Mouse (Mus musculus) CD4-positive helper T cell, adult 2 months (primary cell): ENCODE measurements around the gene Yju2.

Experiments
- DNase-seq: peaks from one replicate; pipeline ENCODE4 v3.0.0-alpha.2; 2012; ENCODE audit warnings: low read depth, missing footprints, low spot score

Gene Yju2

DNA sequence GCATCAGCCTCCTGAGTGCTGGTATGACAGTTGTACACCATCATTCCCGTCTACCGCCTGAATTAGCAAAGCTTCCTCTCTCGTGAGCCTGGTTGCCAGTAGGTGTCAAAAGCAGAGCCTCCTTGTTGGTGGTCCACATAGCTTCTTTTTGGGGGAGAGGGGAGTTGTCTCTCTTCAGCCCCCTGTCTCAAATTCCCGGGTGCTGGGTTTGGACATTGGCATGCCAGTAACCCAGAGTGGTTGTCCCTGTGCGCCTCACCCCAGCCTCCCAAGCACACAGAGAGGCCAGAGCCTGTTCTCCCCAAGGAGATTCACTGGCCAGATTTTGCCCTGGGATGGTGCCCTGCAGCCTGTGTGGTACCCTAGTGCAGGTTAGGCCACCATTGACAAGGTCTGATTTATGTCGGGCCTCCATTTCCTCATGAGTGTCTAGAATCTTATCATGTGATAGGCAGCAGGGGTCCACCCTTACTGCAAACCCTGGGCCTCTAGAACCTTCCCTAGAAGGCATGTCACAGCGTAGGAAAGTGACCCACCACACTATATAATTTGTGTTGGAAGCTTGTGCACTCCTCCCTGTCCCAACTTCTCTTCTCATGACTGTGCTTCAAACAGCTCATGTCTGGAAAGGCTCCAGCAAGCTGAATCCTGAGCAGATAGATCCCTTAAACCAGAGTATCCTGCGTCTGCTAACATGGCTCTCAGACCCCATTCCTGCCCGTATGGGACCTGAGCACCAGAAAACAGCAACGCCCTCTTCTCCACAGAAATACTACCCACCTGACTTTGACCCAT lies 1.2 kb downstream of the Yju2 start:
- no peak for DNase-seq

DNA sequence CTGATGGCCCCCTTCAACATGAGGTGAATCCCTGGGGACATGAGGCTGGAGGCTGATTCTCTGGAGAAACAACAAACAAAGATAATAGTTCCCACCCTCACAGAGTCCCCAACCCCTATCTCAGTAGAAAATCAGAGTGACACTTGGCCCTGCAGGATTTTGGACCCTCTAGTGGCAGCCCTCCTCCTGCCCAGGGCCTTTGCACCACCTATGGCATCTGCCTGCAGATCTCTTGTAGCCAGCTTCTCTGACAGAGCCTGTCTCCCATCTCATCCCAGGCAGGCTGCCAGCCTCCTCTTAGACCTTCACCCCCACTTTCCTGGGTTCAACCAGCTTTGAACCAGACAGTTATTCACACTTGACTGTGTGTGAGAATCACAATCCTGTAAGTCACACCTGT lies 1.9 kb downstream of the Yju2 start:
- DNase-seq, result no peak

DNA sequence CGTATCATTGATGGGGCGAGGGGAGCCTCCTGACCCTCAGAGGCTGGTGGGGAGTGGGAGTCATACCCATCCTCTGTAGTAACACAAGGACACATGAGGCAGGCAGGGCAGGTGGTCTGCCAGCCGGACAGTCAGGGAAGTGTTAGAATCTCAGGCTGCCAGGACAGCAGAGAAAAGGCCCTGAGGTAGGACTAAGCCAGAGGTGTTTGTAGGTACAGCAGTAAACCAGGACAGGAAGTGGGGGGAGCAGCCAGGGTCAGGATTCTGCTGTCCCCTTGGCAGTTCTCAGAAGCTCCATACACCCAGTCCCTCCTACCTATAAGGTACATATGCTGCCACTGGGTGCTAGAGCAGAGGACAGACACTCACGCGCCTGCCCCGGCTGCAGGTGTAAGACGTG lies 2.7 kb downstream of the Yju2 start:
- no peak for DNase-seq

- no peak for DNase-seq
Observed at GRCm38 (mm10) chr17:55963171-55963570, 4.3 kb downstream of the Yju2 start.

- no peak for DNase-seq
Observed at GRCm38 (mm10) chr17:55964496-55964895, 5.6 kb downstream of the Yju2 start.

DNA sequence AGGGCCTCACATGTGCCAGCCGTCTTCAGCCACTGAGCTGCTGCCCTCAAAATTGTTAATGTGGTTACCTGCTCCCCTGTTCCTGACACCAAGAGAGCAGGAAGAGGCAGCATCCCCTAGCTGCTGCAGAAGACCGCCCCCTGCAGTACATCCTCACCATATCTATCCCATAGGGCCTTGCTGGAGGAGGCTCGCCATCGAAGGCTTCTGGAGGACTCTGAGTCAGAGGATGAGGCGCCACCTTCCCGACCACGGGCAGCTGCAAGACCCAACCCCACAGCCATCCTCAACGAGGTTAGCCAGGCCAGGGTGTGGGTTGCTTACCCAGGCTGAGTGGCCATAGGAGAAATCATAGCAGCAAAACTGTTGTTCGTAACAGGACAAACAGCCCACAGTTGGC lies 6.1 kb downstream of the Yju2 start:
- DNase-seq, result no peak

DNA sequence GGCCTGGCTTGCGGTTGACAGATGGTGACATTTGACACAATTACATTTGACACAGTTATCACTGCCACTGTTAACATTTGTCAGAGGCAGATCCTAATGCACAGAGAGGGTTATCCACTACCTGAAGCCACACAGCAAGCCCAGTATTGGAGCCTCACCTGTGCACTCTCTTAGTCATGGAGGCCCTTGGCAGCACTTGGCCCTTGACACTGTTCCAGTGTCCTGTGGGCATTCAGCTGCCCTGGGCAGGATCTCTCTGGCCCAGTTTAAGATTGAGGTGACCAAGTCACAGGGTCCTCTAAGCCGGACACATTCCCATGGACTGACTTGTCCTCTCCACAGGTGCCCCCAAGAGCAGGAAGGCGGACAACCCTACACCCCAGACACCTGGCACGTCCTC lies 8.3 kb downstream of the Yju2 start:
- no peak for DNase-seq

DNA sequence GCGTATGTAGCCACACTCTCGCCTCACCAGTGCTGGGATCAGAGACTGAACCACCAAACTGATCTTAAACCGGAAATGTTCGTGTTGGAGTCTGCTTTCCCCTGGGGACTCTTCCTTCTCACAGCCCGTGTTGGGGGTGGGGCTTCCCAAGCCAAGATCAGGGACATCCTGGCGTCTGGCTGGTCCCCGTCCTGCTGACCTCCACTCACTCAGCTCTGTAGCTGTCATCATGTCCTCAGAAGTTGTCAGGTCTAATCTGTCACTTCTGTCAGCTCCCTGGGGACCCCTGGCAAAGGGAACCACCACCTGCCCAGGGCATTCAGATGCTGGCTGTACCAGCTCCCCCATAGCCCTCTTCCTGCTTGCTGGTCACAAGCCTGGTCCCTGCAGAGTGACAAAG lies 9.3 kb downstream of the Yju2 start:
- no peak for DNase-seq

DNA sequence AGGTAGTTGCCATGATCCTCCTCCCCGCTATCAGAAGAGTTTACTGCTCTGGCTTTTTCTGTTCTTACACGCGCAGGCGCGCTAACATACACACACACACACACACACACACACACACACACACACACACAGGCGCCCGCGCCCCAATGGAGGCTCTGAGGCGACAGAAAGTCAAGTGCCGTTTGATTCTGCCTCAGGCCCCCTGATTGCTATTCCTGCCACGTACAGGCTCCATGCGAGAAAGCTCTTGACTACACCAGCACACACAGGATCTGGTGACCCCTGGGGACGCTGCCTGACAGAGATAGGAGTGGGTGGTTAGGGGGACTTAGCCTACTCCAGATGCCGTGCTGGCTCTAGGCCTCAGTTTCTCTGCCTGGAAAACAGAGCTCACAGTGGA lies 10.7 kb downstream of the Yju2 start:
- DNase-seq, result no peak

- no peak for DNase-seq
Observed at GRCm38 (mm10) chr17:55969966-55970891, 11.3 kb downstream of the Yju2 start, which contains the start of gene Shd. TSS of gene Shd (plus strand) at chr17:55970467.

DNA sequence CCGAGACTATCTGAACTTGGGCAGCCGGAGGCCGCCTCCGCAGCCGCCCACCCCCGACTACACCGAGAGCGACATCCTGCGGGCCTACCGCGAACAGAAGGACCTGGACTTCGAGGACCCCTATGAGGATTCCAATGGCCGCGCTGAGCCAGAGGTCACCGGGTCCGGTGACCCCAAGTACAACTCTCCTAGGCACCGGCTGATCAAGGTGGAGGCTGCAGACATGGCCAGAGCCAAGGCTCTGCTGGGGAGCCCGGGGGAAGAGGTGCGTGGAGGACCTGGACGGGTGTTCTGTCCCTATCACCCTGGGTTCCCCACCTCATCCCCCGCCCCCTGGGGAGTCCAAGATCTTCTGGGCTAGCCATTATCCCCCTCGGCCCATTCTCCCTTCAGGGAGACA lies 12.6 kb downstream of the Yju2 start:
- DNase-seq, result no peak

DNA sequence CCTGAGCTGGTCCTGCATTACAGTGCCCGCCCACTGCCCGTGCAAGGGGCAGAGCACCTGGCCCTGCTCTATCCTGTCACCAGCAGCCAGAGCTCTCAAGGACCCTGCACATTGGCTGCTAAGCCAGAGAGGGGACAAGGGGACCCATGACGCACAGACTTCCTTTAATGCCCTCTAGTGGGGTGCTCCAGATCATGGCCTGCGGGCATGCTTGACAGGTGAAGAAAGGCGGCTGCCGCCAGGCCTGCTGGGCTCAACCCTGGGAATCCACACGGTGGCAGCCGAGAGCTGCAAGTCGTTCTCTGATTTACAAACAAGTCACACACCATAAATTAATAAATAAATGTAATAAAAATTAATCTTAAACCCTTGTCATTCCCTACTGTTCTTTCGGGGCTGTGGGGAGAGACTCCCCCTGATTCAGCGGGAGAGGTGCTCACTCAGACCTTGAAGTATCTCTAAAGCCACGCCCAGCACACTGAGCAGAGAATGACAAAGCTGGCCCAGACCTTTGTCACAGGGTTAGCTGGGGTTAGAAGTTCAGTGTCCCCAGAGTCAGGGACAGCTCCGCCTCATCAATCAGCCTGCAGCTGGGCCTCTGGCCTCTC lies 17.5 kb downstream of the Yju2 start:
- peak; percentile 79 for DNase-seq

DNA sequence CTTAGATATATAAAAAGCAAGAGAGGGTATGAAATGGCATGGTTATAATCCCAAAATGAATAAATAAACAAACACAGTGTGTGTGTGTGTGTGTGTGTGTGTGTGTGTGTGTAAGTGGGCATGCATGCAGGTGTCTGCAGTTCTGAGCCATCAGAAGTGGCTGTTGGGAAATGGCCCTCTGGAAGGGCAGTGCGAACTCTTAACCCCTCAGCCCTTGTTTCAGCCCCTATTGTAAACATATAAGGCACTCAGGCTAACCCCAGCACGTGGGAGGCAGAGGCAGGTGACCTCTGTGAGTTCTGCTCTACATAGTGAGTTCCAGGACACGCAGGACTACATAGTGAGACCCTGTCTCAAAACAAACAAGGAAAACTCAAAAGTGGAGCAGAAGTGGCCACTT lies 18.4 kb downstream of the Yju2 start:
- no peak for DNase-seq

DNA sequence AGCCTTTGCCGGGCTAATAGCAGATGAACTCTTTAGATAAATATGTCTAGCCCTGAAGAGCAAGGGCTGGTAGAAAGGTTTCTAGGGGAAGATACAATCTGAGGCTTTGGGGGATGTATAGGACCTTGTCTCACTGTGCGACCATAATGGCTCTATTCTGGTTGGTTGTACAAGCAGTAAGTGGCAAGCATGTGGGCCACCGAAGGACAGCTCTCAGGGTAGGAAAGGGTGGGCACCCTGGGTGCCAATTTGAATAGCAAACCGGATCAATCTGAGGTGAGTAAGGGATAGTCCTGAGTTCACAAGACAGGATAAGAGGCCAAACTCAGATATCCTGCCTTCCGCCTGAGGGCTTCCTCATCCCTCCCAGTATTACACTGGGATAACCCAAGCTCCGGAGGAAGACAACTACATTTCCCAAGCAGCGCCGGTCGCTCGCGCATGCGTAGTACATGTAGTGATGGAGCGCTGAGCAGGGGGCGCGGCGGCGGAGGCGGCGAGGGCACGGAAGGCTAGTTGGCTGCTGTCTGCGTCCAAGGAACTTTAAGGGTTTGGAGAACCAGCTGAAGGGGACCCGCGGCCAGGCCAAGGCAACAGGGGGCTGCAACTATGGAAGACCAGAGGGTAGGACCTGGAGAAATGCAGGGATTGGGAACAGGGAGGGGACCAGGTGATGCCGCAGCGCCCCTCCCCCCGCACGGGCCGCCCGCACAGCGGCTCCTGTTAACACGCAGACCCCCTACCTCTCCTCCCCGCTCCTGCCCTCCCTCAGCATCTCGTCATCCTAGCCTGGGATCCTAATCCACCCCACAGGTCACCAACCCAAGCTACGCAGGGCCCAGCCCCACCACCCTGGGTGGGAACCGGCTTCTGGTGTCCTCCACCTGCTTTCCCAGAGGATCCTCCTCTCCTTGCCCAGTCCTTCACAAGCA lies 27.4 kb downstream of the Yju2 start, which contains the start of gene Fsd1:
TSS of gene Fsd1 (plus strand) at position 480 of the 932 bp plus-strand sequence.
- DNase-seq, result no peak

GRCm38 (mm10) chr17:55990278-55990898 lies 31.5 kb downstream of the Yju2 start:
- DNase-seq, result no peak

DNA sequence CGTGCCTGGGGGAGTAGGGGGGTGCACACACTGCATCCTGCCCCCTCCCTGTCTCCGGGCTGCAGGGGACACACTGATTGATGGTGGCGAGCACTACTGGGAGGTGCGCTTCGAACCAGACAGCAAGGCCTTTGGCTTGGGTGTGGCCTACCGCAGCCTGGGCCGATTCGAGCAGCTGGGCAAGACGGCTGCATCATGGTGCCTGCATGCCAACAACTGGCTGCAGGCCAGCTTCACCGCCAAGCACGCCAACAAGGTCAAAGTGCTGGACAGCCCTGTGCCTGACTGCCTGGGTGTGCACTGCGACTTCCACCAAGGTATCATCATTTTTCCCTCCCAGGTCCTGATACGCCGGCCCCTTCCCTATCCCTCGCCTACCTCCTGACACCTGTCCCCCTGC lies 37.1 kb downstream of the Yju2 start:
- DNase-seq, result no peak

- no peak for DNase-seq
Observed at GRCm38 (mm10) chr17:55999794-56000499, 41.0 kb downstream of the Yju2 start.

DNA sequence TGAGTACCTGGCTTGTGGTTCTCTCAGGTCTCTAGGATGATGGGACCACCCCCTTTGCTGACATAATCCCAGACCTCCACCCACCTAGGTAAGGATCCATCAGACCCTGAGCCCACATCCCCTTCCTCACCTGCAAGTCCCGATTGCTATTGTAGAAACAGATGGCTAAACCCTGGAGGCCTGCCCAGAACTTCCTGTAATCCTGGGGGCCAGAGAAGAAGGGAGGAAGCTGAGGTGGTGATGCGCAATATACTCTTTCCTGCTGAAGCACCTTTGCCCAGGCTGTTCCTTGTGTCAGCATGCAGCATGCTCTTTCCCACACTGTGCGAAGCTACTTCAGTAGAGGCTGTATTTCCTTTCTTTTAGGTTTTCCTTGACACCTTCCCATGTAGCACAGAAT lies 44.1 kb downstream of the Yju2 start:
- DNase-seq, result no peak

GRCm38 (mm10) chr17:56005415-56006061 lies 46.6 kb downstream of the Yju2 start, which contains the start of the genes Stap2 and Mpnd:
TSS of gene Stap2 (minus strand) at chr17:56005584.
TSS of gene Mpnd (plus strand) at chr17:56005711.
- peak; percentile 69 for DNase-seq
